Mouse (Mus musculus) G1E (cell line): ENCODE measurements around the gene Rora. TPM values are rescaled to one million over a fixed set of nuclear protein-coding genes. Genes with fewer than 3 reads are reported as not detected.

Experiments used
- ATAC-seq: 2 replicates; pipeline ENCODE4 v1.8.0; 2016; ENCODE audit warnings: mild to moderate bottlenecking; ENCODE audit not compliant: insufficient number of reproducible peaks, poor library complexity, low FRiP score, severe bottlenecking; ENCODE audit errors: extremely low read depth
- DNase-seq: peaks from one replicate; pipeline ENCODE4 v3.0.0; 2012; ENCODE audit warnings: low spot score
- H3K27me3 ChIP-seq: 2 replicates; pipeline ENCODE4 v1.6.1; 2012; ENCODE audit warnings: mild to moderate bottlenecking, low read length, inconsistent platforms; ENCODE audit not compliant: insufficient read depth
- H3K36me3 ChIP-seq: replicated peaks from 2 replicates; pipeline ENCODE3; 2012; ENCODE audit warnings: mild to moderate bottlenecking, inconsistent platforms
- H3K4me1 ChIP-seq: 2 replicates; pipeline ENCODE4 v1.6.1; 2012; ENCODE audit warnings: low read depth, low read length, inconsistent platforms, mixed read lengths; ENCODE audit not compliant: insufficient read depth
- H3K4me3 ChIP-seq: 2 replicates; pipeline ENCODE4 v1.5.1; 2012; ENCODE audit warnings: low read depth, mild to moderate bottlenecking, inconsistent platforms, low read length, moderate library complexity, mixed read lengths
- H3K9me3 ChIP-seq: replicated peaks from 2 replicates; pipeline ENCODE4 v1.6.1; 2012; ENCODE audit warnings: inconsistent platforms
- CTCF ChIP-seq: IDR thresholded peaks from 2 replicates; pipeline ENCODE4 v1.5.1; 2012; ENCODE audit warnings: low read depth, low read length, inconsistent platforms, mixed read lengths
- GATA1 ChIP-seq: IDR thresholded peaks from 2 replicates; pipeline ENCODE4 v1.6.1; 2012; ENCODE audit warnings: borderline replicate concordance, low read length, inconsistent platforms, mixed read lengths
- GATA2 ChIP-seq: IDR thresholded peaks from 2 replicates; pipeline ENCODE4 v1.6.1; 2012; ENCODE audit warnings: low read depth, low read length, inconsistent platforms, borderline replicate concordance
- POLR2AphosphoS5 ChIP-seq: IDR thresholded peaks from 2 replicates; pipeline ENCODE4 v1.6.1; 2012; ENCODE audit warnings: low read depth, low read length, inconsistent platforms; ENCODE audit not compliant: insufficient replicate concordance
- TAL1 ChIP-seq: conservative IDR thresholded peaks from 2 replicates; pipeline ENCODE4 v1.6.1; 2012; ENCODE audit warnings: low read depth, low read length, inconsistent platforms, mixed read lengths
- polyA plus RNA-seq: library from polyadenylated mRNA; stranded (reverse); fragments of >175 nt; gene quantifications from 2 replicates; pipeline ENCODE4 v1.2.3, GENCODE M21; 2012
- total RNA-seq, 2 experiments: library from RNA; stranded (forward) in 1 of 2; stranded (reverse) in 1 of 2; fragments of 200-1000 nt in 1 of 2; fragments of >200 nt in 1 of 2; fragmentation: Nextera tagmentation in 1 of 2; gene quantifications; 2 replicates each; pipeline ENCODE4 v1.2.3; 2014 to 2017

Gene Rora
- total and polyA plus RNA-seq, 3 experiments: 0.11 TPM; not detected in 2

GRCm38 (mm10) chr9:68716961-68717360, 63.4 kb downstream of the Rora start:
- TF ChIP-seq GATA1: no peak
- no peak for TF ChIP-seq POLR2AphosphoS5
- TF ChIP-seq CTCF: peak; percentile 6; the same call in 1 of the 2 replicates
- no peaks in the 10 kb centered on the region for H3K36me3 ChIP-seq
- H3K4me3 ChIP-seq: no peak overlapping the region
- H3K4me1 ChIP-seq: no peaks in the 10 kb centered on the region
- DNase-seq: no peak
- H3K9me3 ChIP-seq: peaks cover 32% of the 10 kb centered on the region
- no peaks in the 10 kb centered on the region for H3K27me3 ChIP-seq
- ATAC-seq: no peak

GRCm38 (mm10) chr9:68718427-68718826, 64.8 kb downstream of the Rora start:
- H3K4me3 ChIP-seq: no peak overlapping the region
- H3K4me1 ChIP-seq: no peaks in the 10 kb centered on the region
- H3K9me3 ChIP-seq: peaks cover 34% of the 10 kb centered on the region
- H3K36me3 ChIP-seq: no peaks in the 10 kb centered on the region
- TF ChIP-seq GATA2 (no peak), TAL1 (no peak), GATA1 (no peak), CTCF (no peak), POLR2AphosphoS5 (no peak)
- DNase-seq (no peak), ATAC-seq (no peak)
- no peaks in the 10 kb centered on the region for H3K27me3 ChIP-seq

- no peak for TF ChIP-seq TAL1
- no peak for TF ChIP-seq GATA2
- TF ChIP-seq CTCF: no peak
- TF ChIP-seq POLR2AphosphoS5: no peak
- no peak for TF ChIP-seq GATA1
- no peaks in the 10 kb centered on the region for H3K36me3 ChIP-seq
- H3K4me1 ChIP-seq: no peaks in the 10 kb centered on the region
- peaks cover 32% of the 10 kb centered on the region for H3K9me3 ChIP-seq
- no peaks in the 10 kb centered on the region for H3K27me3 ChIP-seq
- H3K4me3 ChIP-seq: no peak overlapping the region
- no peak for ATAC-seq
- no peak for DNase-seq
These were observed 65.7 kb downstream of the Rora start for GRCm38 (mm10) chr9:68719286-68719685.

- Histone ChIP-seq H3K4me1 (no peaks in the 10 kb centered on the region), H3K9me3 (peaks cover 54% of the 10 kb centered on the region), H3K27me3 (no peaks in the 10 kb centered on the region), H3K4me3 (no peak overlapping the region), H3K36me3 (no peaks in the 10 kb centered on the region)
- DNase-seq: no peak
- TF ChIP-seq TAL1: no peak
- no peak for TF ChIP-seq POLR2AphosphoS5
- no peak for TF ChIP-seq GATA2
- TF ChIP-seq GATA1: no peak
- TF ChIP-seq CTCF: no peak
- no peak for ATAC-seq
These were observed 71.2 kb downstream of the Rora start for GRCm38 (mm10) chr9:68724636-68725285.

- no peak for TF ChIP-seq GATA2
- TF ChIP-seq CTCF: no peak
- TF ChIP-seq POLR2AphosphoS5: no peak
- no peak for TF ChIP-seq GATA1
- no peak for TF ChIP-seq TAL1
- Histone ChIP-seq H3K4me1 (no peaks in the 10 kb centered on the region), H3K36me3 (no peaks in the 10 kb centered on the region), H3K4me3 (no peak overlapping the region), H3K27me3 (no peaks in the 10 kb centered on the region), H3K9me3 (peaks cover 60% of the 10 kb centered on the region)
- no peak for DNase-seq
- no peak for ATAC-seq
These were observed 73.7 kb downstream of the Rora start for GRCm38 (mm10) chr9:68727166-68727855.

GRCm38 (mm10) chr9:68731438-68731837, 77.9 kb downstream of the Rora start:
- ATAC-seq (no peak), DNase-seq (no peak)
- Histone ChIP-seq H3K4me3 (no peak overlapping the region), H3K9me3 (peaks cover 56% of the 10 kb centered on the region), H3K27me3 (no peaks in the 10 kb centered on the region), H3K36me3 (no peaks in the 10 kb centered on the region), H3K4me1 (no peaks in the 10 kb centered on the region)
- TF ChIP-seq CTCF (no peak), POLR2AphosphoS5 (no peak), GATA2 (no peak), TAL1 (no peak), GATA1 (no peak)

- H3K4me3 ChIP-seq: no peak overlapping the region
- no peaks in the 10 kb centered on the region for H3K27me3 ChIP-seq
- no peak for ATAC-seq
- peaks cover 51% of the 10 kb centered on the region for H3K9me3 ChIP-seq
- no peaks in the 10 kb centered on the region for H3K36me3 ChIP-seq
- H3K4me1 ChIP-seq: no peaks in the 10 kb centered on the region
- TF ChIP-seq TAL1: no peak
- no peak for TF ChIP-seq GATA1
- TF ChIP-seq CTCF: no peak
- no peak for DNase-seq
These were observed 79.3 kb downstream of the Rora start for GRCm38 (mm10) chr9:68732929-68733328.
